Mouse (Mus musculus): ENCODE measurements around the gene Gjb2. TPM values are rescaled to one million over a fixed set of nuclear protein-coding genes. Genes with fewer than 3 reads are reported as not detected.
"Not testable (repeated sequence)": the region's sequence is repeated elsewhere in the genome, so short reads cannot be mapped to it uniquely, and the experiment has no call there.

Gjb2 gene
- polyA plus RNA-seq, 1 experiment from 2014 or later = 5.1 TPM

GRCm38 (mm10) chr14:57105111-57105510, 609 bp upstream of the Gjb2 start:
- WGBS = 12% methylated on average over 14 of the region's 14 CpGs
- Histone ChIP-seq H3K36me3 (no peaks in the 10 kb centered on the region), H3K9me3 (replicated peaks) (no peaks in the 10 kb centered on the region), H3K27ac (no peak overlapping the region), H3K4me2 (peak overlapping the region; percentile 96), H3K9ac (no peak overlapping the region), H3K4me3 (replicated peaks) (peak overlapping the region; percentile 62), H3K4me1 (peaks cover 27% of the 10 kb centered on the region), H3K27me3 (peaks cover 70% of the 10 kb centered on the region)
- no peak for ATAC-seq (replicated peaks; ENCODE audit: low FRiP score)

DNA sequence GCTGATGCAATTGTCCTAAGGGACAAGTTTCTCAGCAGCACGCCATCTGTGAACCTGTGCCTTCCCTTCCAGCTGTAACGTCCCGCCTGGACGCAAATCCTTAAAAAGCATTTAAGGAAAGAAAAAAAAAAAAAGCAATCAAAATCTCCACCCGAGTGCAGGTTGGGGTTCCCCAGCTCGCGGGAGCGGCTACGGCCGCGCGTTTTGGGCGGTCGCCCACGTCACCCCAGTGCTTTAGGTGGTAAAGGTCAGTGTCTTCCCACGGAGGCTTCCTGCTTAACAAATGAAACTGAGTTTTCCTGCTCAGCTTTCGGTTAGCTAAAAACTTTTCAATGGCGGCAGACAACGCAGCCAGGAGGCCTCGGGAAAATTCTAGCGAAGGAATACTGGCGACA, 794 bp downstream of the Gjb2 start:
- Histone ChIP-seq H3K27ac (no peak overlapping the region), H3K27me3 (peaks cover 63% of the 10 kb centered on the region), H3K36me3 (no peaks in the 10 kb centered on the region), H3K4me1 (peaks cover 24% of the 10 kb centered on the region), H3K4me2 (peak overlapping the region; percentile 96), H3K4me3 (replicated peaks) (peak overlapping the region; percentile 62), H3K9me3 (replicated peaks) (no peaks in the 10 kb centered on the region), H3K9ac (peak overlapping the region; percentile 52)
- WGBS = 1% methylated on average over 22 of the region's 22 CpGs
- no peak for ATAC-seq (replicated peaks; ENCODE audit: low FRiP score)

DNA sequence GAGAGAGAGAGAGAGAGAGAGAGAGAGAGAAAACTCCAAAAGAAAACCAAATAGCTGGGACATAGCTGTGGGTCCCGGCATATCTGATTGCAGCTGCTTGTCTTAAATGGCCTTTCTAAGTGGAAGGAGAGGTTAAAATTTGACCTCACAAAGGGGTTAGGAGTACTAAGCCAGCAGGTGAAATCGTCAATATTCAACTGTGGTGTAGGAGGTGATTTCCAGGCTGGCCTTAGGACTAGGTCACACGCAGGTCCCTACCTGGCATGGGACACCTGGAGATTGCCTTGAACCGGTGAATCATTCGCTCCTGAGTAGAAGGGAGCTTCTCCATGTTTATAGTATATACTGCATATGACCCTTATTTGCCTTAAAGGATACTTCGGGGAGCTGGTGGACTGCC, 1.4 kb downstream of the Gjb2 start:
- 63% methylated on average over 6 of the region's 6 CpGs for WGBS
- Histone ChIP-seq H3K27me3 (peaks cover 63% of the 10 kb centered on the region), H3K27ac (no peak overlapping the region), H3K9ac (no peak overlapping the region), H3K4me2 (peak overlapping the region; percentile 96; the same call in 1 of the 2 replicates), H3K4me3 (replicated peaks) (peak overlapping the region; percentile 62; the same call in 1 of the 2 replicates), H3K36me3 (no peaks in the 10 kb centered on the region), H3K9me3 (replicated peaks) (no peaks in the 10 kb centered on the region), H3K4me1 (peaks cover 24% of the 10 kb centered on the region)
- ATAC-seq (replicated peaks; ENCODE audit: low FRiP score) = no peak

- WGBS = 72% methylated on average over 7 of the region's 7 CpGs
These were observed 2.9 kb downstream of the Gjb2 start for GRCm38 (mm10) chr14:57101623-57102022.

DNA sequence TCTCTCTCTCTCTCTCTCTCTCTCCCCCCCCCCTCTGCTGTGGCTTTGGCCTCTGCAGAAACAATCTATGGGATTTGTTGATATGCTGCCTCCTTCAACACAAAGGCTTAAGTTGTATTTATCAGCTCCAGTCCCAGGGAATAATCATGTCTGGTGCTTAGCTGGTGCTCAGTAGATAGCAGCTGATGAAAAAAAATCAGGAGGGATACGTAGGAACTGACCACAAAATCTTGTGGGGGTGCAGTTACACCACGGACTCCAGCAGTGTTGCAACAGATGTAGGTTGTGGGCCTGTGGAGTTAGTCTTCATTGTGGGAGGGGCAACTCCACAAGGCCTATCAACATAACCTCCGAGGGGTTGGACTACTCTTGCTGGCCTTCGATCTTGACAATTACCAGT, 8.6 kb downstream of the Gjb2 start:
- H3K9me3 ChIP-seq (replicated peaks) = no peaks in the 10 kb centered on the region
- no peak overlapping the region for H3K27ac ChIP-seq
- no peaks in the 10 kb centered on the region; the same call in none of the 2 replicates for H3K27me3 ChIP-seq
- no peak overlapping the region for H3K4me3 ChIP-seq (replicated peaks)
- 78% methylated on average over 4 of the region's 4 CpGs for WGBS
- H3K4me2 ChIP-seq = no peak overlapping the region
- no peaks in the 10 kb centered on the region for H3K4me1 ChIP-seq
- no peaks in the 10 kb centered on the region for H3K36me3 ChIP-seq
- H3K9ac ChIP-seq = no peak overlapping the region
- no peak for ATAC-seq (replicated peaks; ENCODE audit: low FRiP score)

More at GRCm38 (mm10) chr14:57101623-57102022, 2.9 kb downstream of the Gjb2 start:
- H3K9me3 ChIP-seq (replicated peaks) = no peaks in the 10 kb centered on the region
- H3K4me1 ChIP-seq = peaks cover 21% of the 10 kb centered on the region
- no peak overlapping the region for H3K4me3 ChIP-seq (replicated peaks)
- peaks cover 49% of the 10 kb centered on the region for H3K27me3 ChIP-seq
- no peak overlapping the region for H3K27ac ChIP-seq
- H3K4me2 ChIP-seq = no peak overlapping the region
- H3K36me3 ChIP-seq = no peaks in the 10 kb centered on the region
- no peak overlapping the region for H3K9ac ChIP-seq
- ATAC-seq (replicated peaks; ENCODE audit: low FRiP score) = no peak

DNA sequence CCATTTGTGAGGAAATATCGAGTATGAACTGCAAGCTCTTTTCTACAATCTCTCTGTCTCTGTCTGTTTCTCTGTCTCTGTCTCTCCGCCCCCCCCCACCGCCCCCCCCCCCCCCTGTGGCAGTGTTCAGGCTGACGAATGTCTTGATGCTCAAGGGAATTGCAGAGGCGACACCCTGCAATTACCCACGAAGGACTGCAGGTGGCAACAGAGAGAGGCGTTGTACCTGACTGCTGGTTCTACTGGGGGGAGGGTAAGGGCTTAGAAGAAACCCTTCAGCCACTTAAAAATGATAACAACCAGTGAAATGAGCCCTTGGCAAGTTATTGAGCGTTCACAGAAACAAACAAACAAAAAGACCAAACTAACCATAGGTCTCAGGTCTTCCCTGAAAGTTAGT, 11.5 kb downstream of the Gjb2 start:
- Histone ChIP-seq H3K9ac (no peak overlapping the region), H3K4me3 (replicated peaks) (no peak overlapping the region), H3K4me2 (no peak overlapping the region), H3K27ac (no peak overlapping the region), H3K27me3 (no peaks in the 10 kb centered on the region; the same call in 1 of the 2 replicates), H3K9me3 (replicated peaks) (no peaks in the 10 kb centered on the region), H3K36me3 (no peaks in the 10 kb centered on the region), H3K4me1 (no peaks in the 10 kb centered on the region; the same call in 1 of the 2 replicates)
- no peak for ATAC-seq (replicated peaks; ENCODE audit: low FRiP score)
- WGBS = 9% methylated on average over 8 of the region's 8 CpGs

DNA sequence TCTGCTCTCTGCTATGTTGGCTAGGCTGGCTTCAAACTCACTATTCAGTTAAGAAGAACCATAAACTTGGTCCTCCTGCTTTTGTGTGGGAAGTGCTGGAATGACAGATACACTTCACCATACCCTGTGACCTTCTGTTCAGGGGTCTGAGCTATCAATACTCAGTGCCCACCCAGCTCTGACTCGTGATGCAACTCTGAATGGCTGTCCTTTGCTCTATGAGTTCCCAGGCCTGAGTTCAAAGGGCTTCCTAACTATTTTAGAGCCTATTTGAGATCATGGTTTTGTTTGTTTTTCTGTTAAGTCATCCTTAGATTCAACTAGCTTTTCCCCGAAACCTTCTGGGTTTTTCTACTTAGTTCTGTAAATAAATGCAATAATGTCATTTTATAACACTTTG, 14.5 kb downstream of the Gjb2 start:
- Histone ChIP-seq H3K27ac (no peak overlapping the region), H3K4me1 (peaks cover 6% of the 10 kb centered on the region), H3K9ac (no peak overlapping the region), H3K27me3 (no peaks in the 10 kb centered on the region), H3K4me2 (no peak overlapping the region), H3K36me3 (no peaks in the 10 kb centered on the region), H3K4me3 (replicated peaks) (no peak overlapping the region), H3K9me3 (replicated peaks) (no peaks in the 10 kb centered on the region)
- ATAC-seq (replicated peaks; ENCODE audit: low FRiP score) = no peak
- WGBS = 44% methylated on average over 2 of the region's 2 CpGs

DNA sequence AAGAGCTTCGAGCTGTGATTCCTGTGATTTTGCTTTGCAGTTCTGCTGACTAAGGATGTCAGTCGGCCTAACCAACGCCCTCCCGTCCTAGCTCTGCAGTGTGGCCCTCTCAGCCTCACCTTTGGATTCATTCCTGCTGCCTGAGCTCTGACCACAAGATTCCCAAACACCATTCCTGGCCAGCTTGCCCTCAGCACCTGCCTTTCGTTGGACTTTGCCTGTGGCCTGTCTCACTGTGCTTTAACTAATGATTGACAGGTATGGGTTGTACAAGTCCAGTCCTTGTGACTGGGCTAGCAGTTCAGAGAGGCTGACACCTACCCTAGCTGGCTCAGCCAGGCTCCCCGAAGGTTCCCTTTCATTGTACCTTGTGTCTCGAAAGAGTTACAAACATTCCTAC, 15.4 kb downstream of the Gjb2 start:
- peak; percentile 81 for ATAC-seq (replicated peaks; ENCODE audit: low FRiP score)
- WGBS = 82% methylated on average over 7 of the region's 7 CpGs
- H3K9ac ChIP-seq = no peak overlapping the region

GRCm38 (mm10) chr14:57084180-57084668, 20.3 kb downstream of the Gjb2 start:
- H3K4me2 ChIP-seq = 0 out of 2 replicates have a peak overlapping the region, but pooled peaks have one; percentile 7

More for the DNA sequence above, 15.4 kb downstream of the Gjb2 start:
- no peaks in the 10 kb centered on the region for H3K36me3 ChIP-seq
- no peak overlapping the region for H3K4me3 ChIP-seq (replicated peaks)
- H3K4me1 ChIP-seq = peaks cover 15% of the 10 kb centered on the region
- H3K27me3 ChIP-seq = no peaks in the 10 kb centered on the region
- no peak overlapping the region for H3K27ac ChIP-seq
- no peak overlapping the region for H3K4me2 ChIP-seq
- H3K9me3 ChIP-seq (replicated peaks) = no peaks in the 10 kb centered on the region

GRCm38 (mm10) chr14:57082863-57083262, 21.6 kb downstream of the Gjb2 start:
- H3K4me1 ChIP-seq = peaks cover 22% of the 10 kb centered on the region
- H3K27me3 ChIP-seq = no peaks in the 10 kb centered on the region
- H3K4me2 ChIP-seq = no peak overlapping the region
- no peak overlapping the region for H3K9ac ChIP-seq
- no peak for ATAC-seq (replicated peaks; ENCODE audit: low FRiP score)
- H3K9me3 ChIP-seq (replicated peaks) = no peaks in the 10 kb centered on the region
- H3K4me3 ChIP-seq (replicated peaks) = no peak overlapping the region
- WGBS = 91% methylated on average over 1 of the region's 1 CpGs
- no peaks in the 10 kb centered on the region for H3K36me3 ChIP-seq
- H3K27ac ChIP-seq = no peak overlapping the region

More at GRCm38 (mm10) chr14:57084180-57084668, 20.3 kb downstream of the Gjb2 start:
- WGBS = 6% methylated on average over 11 of the region's 11 CpGs
- Histone ChIP-seq H3K4me1 (peaks cover 22% of the 10 kb centered on the region), H3K4me3 (replicated peaks) (no peak overlapping the region), H3K9ac (no peak overlapping the region), H3K9me3 (replicated peaks) (no peaks in the 10 kb centered on the region), H3K27me3 (no peaks in the 10 kb centered on the region), H3K36me3 (no peaks in the 10 kb centered on the region), H3K27ac (peak overlapping the region; percentile 72)
- ATAC-seq (replicated peaks; ENCODE audit: low FRiP score) = 0 out of 2 replicates have a peak, but pooled peaks have one; percentile 41

GRCm38 (mm10) chr14:57075537-57075936, 29.0 kb downstream of the Gjb2 start:
- Histone ChIP-seq H3K27ac (no peak overlapping the region), H3K27me3 (no peaks in the 10 kb centered on the region), H3K4me2 (no peak overlapping the region), H3K9me3 (replicated peaks) (no peaks in the 10 kb centered on the region), H3K4me3 (replicated peaks) (no peak overlapping the region), H3K36me3 (no peaks in the 10 kb centered on the region), H3K4me1 (0 out of 2 replicates have a peak, but pooled peaks cover 5% of the 10 kb centered on the region), H3K9ac (no peak overlapping the region)
- 80% methylated on average over 6 of the region's 6 CpGs for WGBS
- ATAC-seq (replicated peaks; ENCODE audit: low FRiP score) = no peak

DNA sequence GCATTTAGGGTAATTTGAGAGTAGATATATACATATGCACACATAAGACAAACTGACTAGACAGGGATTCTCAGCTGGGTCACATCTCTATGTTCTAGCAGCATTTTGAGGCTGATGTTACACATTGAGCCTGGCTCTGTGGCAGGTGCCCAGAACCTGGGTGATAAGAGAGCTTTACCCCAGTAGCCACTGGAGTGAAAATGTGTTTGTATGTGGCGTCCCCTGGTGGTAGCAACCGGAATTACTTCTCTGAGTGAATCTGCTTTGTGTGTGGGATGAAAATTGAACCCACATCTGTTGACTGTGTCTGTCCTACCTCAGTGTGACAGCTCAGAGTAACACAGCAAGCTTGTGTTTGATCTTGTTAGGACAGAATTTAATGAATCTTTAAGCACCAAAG, 34.6 kb downstream of the Gjb2 start:
- not testable (repeated sequence) for H3K9ac ChIP-seq; H3K27ac ChIP-seq; H3K4me2 ChIP-seq; H3K9me3 ChIP-seq (replicated peaks); H3K4me3 ChIP-seq (replicated peaks); H3K4me1 ChIP-seq; ATAC-seq (replicated peaks; ENCODE audit: low FRiP score); H3K27me3 ChIP-seq; H3K36me3 ChIP-seq
- 2% methylated on average over 2 of the region's 2 CpGs for WGBS

DNA sequence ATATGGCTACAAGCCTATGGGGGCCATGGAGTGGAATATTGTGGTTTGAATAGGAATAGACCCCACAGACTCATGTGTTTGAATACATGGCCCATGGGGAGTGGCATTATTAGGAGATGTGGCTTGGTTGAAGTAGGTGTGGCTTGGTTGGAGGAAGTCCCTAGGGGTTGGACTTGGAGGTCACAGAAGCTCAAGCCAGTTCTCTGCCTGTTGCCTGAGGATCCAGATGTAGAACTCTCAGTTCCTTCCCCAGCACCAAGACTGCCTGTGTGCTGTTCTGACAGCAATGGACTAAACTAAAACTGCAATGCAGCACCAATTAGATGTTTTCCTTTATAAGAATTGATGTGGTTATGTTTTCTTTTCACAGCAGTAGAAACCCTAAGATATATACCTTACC, 38.4 kb downstream of the Gjb2 start:
- H3K27me3 ChIP-seq = no peaks in the 10 kb centered on the region
- H3K4me1 ChIP-seq = 0 out of 2 replicates have a peak, but pooled peaks cover 5% of the 10 kb centered on the region
- H3K27ac ChIP-seq = no peak overlapping the region
- H3K36me3 ChIP-seq = no peaks in the 10 kb centered on the region
- H3K4me3 ChIP-seq (replicated peaks) = no peak overlapping the region
- H3K4me2 ChIP-seq = no peak overlapping the region
- H3K9ac ChIP-seq = no peak overlapping the region
- ATAC-seq (replicated peaks; ENCODE audit: low FRiP score) = no peak
- H3K9me3 ChIP-seq (replicated peaks) = no peaks in the 10 kb centered on the region
